Mouse (Mus musculus) cerebellum, adult (tissue): ENCODE results near the gene Pdzrn4.

Experiments used
- ATAC-seq: cut with Nextera tagmentation; 2 replicates; pipeline ENCODE4 v1.9.2; 2017; ENCODE audit warnings: mild to moderate bottlenecking, moderate library complexity, mixed read lengths; ENCODE audit not compliant: insufficient number of reproducible peaks, low FRiP score, low TSS enrichment

The Pdzrn4 gene

DNA sequence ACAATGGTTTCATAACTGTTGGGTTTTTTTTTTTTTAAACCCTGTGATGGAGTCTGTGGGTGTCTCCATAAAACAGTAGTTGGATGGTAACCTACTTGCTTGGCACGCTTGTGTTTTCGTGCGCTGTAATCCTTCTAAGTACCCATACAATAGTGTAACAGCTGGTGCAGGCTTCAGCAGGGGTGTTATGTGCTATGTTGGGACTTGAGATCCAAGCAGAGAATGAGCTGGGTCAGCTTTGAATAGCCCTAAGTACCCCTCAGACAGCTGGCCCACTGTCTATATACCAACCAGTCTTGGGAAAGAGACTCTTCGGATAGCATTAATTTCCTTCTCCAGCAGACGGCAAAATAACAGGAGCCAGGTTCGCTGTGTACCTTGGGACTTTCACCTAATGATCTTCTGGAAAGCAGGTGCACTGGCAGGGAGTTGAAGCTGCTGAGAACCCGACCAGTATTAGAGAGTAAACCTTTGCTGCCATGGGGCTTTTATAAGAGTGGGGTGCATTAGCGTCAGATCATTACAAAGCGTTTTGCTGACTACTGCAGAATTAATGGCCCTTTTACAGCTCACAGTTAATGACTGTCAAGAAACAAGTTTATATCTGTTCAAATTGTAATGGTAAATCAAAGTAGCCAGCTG lies 184.2 kb downstream of the Pdzrn4 start:
- ATAC-seq, result no peak

DNA sequence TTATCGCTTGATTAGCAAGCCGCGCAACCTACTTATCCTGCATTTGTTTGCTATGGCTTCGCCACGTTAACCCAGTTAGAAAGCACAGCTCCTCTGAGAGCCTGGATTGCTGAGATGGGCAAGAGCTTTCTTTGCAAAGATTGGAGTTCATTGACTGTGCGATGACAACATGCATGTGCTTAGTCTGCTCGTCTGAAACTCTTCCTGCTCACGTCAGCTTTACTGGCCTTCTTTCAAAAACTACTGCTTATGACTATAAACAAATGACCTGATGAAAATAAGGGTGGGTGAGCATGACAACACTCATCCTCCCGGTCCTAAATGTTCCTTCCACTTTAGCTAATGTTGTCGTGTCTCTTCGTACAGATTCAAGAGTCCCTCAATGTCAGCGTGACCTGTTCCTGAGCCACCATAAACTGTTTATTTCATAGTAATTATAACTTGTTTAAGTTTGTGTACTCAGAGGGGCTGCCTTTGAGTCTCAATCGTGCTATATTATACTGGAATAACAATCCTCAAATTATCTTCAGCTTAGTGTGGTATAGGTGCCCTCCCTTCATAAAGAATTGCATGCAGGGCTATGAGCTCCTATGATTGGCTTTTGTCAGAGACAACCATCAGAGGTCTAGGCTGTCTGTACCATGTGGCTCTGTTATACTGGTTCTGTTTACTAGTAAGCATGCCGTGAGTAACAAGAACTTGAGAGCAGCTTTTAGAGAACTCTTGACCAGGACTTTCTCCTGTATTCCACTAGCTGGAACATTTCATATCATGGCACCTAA lies 187.9 kb downstream of the Pdzrn4 start:
- no peak for ATAC-seq

DNA sequence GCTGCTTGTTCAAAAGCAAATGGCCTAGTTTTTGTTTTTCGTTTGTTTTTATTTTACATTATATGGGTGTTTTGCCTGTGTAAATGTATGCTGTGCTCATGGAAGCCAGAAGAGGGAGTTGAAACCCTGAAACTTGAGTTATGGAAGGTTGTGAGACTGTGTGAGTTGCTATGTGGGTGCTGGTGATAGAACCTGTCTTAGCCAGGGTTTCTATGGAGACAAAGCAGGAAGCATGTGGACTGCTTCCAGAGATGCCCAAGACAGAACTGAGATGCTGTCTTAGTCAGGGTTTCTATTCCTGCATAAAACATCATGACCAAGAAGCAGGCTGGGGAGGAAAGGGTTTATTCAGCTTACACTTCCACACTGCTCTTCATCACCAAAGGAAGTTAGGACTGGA lies 190.8 kb downstream of the Pdzrn4 start:
- ATAC-seq, result no peak

DNA sequence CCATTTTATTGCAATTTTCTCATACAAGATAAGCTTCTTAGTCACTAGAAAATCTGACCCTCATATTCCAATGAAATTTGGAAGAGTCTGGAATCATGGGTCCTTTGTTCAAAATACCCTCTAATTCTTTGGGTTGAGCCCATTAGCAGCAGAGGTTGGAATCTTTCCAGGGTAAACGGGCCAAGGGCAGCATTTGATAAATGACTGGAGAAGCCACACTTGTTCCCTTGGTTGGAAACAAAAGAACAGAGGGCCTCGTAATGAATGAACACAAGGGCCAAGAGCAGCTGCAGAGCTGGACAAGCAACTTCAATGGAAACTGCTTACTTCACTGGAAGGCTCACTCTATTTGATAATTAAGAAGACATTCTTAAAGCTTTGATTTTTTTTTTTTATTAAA lies 198.0 kb downstream of the Pdzrn4 start:
- ATAC-seq, result no peak

DNA sequence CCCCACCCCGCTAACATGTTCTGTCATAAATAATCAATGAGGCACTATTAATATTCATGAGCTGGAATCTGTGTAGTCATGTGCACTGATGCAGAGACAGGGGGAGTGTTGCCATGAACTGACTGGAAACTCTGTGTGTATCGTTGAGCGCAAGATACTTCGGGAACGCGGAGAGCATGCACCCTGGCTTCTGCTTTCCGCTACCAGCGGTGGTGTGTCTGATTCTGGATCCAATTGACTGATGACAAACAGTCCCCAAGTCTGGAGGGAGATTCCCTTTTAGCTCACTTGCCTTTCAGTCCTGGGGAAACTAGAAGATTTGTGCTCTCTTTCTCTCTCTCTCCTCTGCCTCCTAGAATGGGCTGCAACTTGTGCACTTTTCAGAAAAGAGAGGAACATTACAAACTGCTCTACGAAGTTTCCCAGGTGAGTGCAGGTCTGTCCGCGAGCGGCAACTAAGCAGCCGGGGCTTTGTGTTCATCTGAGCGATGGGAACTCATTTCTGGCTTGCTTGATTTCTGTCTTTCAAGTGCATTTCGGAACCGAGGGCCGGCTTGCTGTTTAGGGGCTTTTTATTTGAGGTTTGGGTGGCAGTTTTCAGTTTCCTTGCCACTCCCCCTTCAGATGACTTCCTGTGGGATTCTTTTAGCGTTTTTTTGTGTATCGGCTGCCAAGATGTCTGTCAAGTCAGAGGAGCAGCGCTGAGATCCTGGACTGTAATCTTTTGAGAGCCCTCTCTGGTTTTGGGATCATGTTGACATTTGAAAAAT lies 200.5 kb downstream of the Pdzrn4 start:
- no peak for ATAC-seq

DNA sequence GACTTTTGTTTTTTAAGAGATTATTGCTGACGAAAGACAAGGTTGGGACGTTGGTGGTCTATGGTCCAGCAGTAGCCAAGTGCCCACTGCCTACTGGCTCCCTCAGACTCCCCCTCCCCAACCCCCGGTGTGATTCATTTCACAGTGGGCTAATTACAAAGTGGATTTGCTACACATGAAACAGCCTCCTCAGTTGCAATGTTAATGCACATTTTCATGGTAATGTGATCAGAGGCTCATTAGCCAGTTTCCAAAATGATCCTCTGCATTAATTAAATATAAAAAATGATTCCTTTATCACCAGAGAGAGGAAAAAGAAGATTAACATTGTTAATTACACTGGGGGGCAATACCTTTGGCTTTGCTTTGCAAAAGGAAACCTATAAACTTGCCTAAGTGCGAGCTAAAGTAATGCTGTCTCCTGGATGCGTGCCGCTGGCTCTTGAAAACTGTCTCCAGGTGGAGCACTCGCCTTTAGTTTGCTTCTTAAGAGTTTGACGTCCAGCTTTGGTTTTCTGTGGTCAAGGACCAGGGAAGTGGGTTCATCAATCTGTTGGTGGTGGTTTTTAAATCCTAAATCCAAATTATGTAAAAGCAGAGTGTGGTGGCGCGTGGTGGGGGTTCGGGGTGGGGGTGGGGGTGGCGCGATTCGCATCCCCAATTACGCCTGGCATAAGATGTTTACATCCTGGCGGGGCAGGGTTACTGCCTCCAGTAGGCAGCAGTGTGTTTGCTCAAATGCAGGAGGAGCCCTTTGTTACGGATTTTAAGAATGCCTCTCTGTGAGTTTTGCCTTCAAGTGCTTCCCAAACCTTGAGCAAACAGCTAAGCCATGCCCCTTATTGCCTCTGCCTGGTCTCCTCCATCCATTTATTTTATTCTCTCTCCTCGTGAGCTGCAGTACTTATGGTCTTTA lies 202.0 kb downstream of the Pdzrn4 start:
- ATAC-seq, result no peak

DNA sequence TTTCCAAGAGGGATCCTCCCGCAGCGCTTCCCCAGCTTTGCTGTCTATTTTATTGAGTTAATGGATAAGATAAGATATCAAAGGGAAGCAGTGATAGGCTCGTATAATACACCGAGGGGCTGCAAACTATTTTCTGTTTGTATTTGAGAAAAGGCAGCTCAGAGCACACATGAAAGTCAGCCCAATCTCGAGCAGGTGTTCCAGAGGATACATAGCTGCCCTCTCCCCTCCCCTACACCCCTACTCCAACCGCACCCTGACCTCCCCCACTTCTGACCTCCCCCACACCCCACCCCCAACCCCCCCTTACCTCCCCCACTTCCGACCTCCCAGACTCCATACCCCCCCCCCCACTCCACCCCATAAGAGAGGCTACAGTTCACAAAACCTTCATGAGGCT lies 202.7 kb downstream of the Pdzrn4 start:
- ATAC-seq, result no peak

DNA sequence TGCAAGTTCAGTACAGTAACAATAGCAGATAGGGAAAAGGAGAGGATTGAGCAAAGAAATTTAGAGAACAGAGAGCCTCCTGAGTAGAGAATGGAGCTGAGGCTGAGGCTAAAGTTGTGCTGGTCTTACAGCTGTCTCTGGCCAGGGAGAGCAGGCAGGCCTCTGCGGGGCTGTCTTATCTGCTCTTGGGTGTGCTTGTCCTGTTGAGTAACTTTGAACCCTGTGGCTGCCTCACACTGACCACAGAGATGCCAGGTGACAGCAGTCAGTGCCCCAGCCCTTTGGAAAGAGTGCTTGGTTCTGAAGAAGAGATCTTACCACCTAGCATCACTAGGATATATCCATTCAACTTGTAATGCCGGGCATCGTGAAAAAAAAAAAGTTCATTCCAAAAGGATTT lies 214.2 kb downstream of the Pdzrn4 start:
- no peak for ATAC-seq

DNA sequence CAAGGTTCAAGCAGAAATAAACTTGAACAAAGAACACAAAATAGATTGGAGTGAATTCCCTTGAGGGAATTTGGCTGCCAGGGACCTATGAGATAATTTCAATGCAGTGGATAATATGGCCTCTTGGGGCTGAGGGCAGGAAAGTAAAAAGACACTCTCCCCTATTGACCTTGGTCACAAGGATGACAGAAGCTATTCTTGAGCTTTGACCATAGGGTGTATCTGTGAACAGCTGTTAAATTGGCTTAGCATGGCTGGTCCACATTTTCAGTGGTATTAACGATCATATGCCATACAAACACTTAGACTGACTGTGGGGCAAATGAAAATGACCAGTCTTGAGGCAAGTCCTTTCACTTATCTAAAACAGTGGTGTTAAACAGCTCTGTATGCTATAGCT lies 215.7 kb downstream of the Pdzrn4 start:
- ATAC-seq, result no peak

DNA sequence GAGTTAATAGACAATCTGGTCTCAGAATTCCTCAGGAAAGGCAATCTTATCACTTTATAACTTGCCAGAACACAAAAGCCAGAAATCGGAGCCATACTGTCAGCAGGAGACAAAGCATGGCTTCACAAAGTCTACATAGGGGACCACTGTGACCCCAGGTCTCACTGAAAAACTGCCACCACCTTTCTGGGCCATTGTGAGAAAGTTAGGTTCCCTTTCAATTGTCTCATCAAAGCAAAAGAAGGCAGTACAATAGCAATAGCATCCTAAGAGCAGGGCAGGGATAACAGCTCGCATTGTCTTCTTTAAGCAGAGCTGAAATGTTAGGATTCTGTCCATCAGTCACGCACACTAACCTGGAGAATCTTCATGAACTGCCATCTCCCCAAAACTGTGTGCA lies 216.5 kb downstream of the Pdzrn4 start:
- ATAC-seq, result no peak

DNA sequence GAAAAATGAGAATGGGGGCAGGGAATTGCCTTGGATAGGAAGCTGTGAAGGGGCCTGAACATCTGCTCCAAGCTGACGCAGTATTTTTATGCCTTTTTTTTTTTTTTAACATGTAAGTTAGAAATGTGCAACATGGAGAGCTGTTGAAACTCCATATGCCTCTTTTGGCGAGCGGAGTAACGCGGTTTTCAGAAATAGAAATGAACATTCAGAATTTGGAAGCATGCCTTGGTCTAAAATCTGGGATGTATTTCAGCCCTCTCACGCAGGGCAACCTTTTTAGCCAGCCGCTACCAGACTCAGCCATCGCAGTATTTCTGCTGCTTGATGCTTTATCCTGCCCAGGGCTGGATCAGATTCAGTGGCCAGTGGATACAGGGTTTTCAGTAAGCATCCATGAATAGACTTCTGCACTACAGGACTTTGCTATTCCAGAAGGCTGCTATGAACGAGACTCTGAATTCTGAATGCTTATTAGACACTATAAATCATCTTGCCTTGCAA lies 225.1 kb downstream of the Pdzrn4 start:
- ATAC-seq, result peak; percentile 95

DNA sequence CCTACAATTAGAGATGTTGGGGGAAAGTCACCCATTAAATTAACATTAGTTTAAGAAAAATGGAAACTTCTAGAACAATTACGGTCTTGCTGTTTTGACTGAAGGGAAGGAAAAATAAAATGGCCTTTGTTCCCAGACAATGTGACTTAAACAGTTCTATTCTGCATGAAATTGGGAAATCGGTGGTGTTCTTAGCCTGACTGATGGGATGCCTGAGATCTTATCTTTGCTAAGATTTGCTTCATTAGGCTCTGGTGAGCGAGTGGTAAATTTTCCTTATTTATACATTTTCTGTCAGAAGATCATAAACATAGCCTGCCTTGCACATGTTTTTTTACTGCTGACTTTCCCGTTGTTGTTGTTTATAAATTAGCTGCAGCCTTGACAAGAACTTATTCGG lies 225.6 kb downstream of the Pdzrn4 start:
- ATAC-seq, result no peak

DNA sequence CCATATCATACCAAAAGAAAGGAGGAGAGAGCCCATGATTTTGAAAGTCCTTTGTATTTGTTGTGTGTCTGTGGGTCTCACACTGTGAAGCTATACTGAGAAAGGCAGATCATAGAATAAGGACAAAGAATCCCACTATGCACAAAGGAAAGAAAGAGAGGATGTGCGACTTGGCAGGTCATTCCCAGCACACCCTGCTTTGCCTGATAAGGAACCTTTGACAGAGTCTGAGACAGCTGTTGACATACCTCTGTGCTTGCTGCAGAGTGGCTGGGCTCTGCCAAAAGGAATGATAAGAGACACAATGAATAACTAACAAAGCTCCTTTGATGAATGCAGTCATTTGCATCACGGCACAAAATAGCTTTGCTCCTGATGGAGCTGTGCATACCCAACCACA lies 232.5 kb downstream of the Pdzrn4 start:
- ATAC-seq, result no peak

DNA sequence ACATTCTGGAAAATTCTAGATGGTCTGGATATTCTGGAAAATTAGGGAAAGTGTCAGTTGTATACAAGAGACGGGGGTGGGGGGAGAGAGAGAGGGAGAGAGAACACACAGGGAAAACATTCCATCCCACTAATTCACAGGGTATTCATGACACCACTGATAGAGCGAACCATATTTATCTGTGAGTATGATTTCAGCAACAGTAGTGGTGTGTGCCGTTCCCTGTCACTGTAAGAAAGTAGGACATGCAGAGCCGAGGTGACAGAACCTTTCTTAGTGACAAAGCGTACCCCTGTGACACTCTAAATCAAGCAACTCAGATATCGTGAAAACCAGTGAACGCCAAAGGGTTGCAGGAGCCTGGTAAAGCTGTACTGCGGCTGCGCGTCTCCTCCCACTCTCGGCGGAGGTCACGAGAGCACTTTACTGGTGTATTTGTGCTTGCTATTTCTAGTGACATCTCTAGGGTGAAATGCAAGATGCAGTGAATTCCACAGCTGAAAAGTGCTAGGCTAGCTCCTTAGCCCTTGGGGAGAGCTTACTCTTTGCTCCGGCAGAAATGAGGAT lies 237.4 kb downstream of the Pdzrn4 start:
- no peak for ATAC-seq

DNA sequence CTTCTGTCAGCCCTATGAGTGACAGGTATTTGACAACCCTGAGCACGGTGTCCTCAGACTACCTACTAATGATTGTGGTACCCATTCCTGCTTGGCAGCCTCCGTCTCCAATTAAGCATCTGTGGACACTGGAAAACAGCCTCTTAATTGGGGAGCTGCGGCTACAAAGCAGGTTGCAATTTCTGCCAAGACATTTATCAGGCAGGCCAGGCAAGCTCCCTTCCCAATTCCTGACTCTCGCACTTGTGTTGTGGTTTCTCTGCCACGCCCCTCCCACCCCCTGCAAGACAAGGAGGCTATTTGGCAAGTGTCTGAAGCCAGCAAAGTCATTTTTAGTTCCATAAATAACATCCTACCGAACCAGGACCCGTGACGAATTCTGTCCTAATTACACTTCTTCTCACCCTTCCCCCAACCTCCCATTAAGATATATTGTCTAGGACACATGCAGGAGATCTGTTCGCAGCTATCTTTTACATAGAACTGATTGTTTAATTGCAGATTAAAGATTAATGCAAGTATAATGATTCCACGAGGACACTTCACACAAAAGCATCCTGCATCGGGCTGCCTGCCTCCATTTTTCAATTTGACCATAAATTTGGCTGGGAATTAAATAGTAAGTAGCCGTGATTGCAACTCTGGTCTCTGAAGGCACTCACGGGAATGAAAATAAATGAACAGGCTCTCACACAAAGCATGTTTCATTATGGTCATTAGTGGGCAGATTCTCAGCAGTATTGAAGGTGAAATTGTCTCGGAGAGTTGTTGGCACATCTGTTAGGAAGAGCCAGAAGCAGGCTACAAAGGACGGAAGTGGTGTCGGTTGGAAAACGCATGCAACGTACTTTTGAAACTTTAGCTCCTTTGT lies 243.8 kb downstream of the Pdzrn4 start:
- no peak for ATAC-seq

DNA sequence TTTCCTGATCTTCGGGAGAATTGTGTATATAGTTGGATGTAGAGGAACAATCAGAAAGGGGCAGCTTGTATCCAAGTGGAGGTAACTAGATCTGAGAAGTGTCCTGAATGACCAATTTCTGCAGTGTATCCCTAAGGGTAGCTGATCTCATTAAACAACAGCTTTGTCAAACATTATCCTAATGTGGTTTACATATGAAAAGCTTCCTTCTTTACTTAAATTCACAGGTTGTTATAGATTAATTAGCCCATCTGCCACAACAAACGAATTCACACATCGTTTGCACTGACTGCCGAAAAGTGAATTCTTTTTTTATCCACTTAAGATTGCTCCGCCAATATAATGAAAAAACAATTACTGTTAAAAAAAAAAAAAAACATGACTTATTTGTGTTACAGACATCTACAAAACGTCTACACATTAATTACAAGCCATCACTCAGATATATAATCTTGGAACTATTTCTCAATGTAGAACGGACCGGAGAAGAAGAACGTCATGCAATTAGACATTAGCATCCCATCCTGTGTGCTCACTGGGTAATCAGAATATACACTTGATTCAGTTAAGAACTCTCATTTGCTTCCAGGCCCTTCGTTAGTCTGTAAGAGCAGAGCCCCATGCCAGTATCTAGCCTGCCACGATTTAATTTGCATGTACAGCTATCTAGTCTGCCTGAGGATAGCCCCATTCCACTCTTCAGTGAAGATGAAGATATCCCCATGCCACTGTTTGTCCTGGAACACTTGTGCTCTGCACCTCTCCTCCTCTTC lies 274.8 kb downstream of the Pdzrn4 start:
- ATAC-seq, result no peak

DNA sequence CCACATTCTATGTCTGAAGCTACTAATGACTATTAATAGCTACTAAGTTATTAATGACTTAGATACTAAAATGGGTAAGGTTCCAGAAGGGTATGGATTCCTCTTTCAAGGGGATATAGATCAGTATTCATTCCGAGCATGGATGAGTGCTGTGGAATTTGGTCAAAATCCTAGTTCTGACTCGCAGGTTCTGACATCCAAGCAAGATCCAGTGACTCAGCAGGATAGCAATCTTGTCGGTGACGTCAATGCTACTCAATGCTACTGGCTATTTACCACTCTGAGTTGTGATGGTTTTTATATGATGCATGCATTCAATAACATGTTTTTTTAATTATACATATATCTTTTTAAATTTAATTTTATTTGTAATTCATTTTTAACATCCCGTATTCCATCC lies 279.4 kb downstream of the Pdzrn4 start:
- ATAC-seq, result no peak

DNA sequence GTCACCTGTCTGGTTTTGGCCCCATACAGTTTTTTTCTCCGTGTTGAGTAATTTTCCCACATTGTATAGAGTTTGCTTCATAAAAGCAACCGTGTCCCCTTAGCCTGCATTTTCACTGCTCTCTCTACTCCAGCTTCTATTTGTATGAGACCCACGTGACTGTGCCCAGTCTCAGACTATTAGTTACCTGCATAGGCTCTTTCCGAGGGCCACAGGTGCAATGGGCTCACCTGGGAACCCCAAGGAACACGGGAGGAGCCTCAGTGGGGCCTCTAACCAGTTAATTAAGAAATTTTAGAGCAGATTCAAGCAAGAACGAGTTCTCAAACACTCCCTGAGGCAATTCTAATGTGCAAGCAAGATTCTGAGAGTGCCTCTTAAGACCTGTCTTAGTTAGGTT lies 281.7 kb downstream of the Pdzrn4 start:
- ATAC-seq, result no peak
